Mouse (Mus musculus) left cerebral cortex, postnatal 10 days (tissue): ENCODE measurements around the gene Pdik1l. TPM values are rescaled to one million over a fixed set of nuclear protein-coding genes. Genes with fewer than 3 reads are reported as not detected.

Experiments used
- DNase-seq, 2 experiments: peaks; one replicate each; pipeline ENCODE4 v3.0.0; 2021 to 2022; ENCODE audit warnings: low spot score in 2 of 2, mixed read lengths in 1 of 2; ENCODE audit errors: extremely low spot score in 1 of 2
- intact Hi-C: fragments of 180-260 bp; cut with DNase I; formaldehyde crosslinking; loops from one replicate; pipeline ENCODE4 v1.15.1; 2025
- total RNA-seq, 2 experiments: library from RNA; stranded (reverse); gene quantifications; 2 replicates each; pipeline ENCODE4 v1.2.3; 2021

Gene Pdik1l
- total RNA-seq, 2 experiments from 2014 or later = 26.1 to 26.2 TPM

- no peak for DNase-seq
- intact Hi-C loops = loop anchor here (5.0 kb wide), 2 partner anchors 41 to 106 kb away; no protein-coding TSS in a partner anchor
These were observed 36.8 kb downstream of the Pdik1l start for GRCm38 (mm10) chr4:134250930-134251240.

DNA sequence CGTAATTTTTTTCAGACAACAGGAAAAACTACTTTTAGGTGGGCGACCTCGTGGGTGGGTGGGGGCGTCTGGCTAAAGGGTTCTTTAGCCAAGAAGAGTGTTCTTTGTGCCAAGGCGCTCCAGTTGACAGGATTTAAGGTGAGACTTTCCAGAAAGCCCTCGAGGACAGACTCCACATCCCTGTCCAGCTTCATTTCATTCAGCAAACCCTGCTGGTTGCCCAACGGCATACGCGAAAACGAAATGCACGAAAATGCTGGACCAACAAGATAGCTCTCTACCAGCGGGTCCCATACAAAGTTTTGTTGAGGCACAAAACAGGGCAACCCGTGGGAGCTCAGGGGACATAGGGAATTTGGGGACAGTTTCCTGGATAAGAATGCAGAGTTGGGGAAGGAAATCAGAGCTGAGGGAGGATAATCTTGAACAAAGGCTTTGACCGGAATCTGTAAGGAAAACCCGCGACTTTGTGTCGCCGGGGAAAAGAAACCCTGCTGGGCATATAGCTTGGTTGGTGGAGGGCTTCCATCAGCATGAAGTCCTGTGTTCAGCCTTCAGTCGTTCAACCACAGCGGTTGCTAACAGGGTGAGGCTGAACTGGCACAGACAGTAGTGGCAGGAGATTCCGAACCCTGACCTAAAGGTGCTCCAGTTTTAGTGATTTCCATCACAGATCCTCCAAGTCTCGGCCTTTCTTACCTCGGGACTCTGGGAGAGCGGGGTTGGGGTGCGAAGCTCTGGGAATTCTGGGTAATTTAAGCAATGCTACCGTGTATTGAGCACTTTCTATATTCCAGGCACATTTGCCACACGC is 37.4 kb downstream of the Pdik1l start:
- intact Hi-C loops = loop anchor here (5.0 kb wide), 2 partner anchors 42 to 107 kb away; no protein-coding TSS in a partner anchor
- DNase-seq = no peak

- intact Hi-C loops = loop anchor here (5.0 kb wide), 2 partner anchors 43 to 108 kb away; no protein-coding TSS in a partner anchor
- DNase-seq = peak in 1 of 2 experiments; percentile 86
These were observed 38.0 kb downstream of the Pdik1l start for GRCm38 (mm10) chr4:134249651-134250050.

GRCm38 (mm10) chr4:134246719-134247258 is 40.9 kb downstream of the Pdik1l start, which contains the start of gene Gm30191:
Gm30191 (plus strand) TSS chr4:134246935.
- intact Hi-C loops = no loop called here
- no peak for DNase-seq

DNA sequence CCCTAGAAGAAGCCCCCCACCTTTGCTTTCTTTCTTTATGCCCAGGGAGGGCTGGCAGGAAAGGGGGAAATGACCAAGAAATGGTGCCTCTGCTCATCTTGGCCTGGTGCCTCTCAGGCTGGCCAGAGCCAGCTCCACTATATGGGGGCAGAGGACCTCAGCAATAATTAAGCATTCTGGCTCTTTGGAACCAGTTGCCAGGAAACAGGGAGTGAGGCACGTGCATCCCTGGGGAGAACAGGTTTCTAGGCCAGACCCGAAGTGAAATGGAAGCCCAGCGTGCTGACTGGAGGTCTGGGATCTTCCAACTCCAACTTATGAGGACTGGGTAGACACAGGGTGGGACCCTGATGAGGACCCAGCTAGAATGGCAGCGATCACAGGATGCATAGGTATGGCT is 41.4 kb downstream of the Pdik1l start:
- intact Hi-C loops = no loop called here
- no peak for DNase-seq

- intact Hi-C loops = no loop called here
- DNase-seq = peak; percentile 93 to 96
These were observed 42.4 kb downstream of the Pdik1l start, which contains the start of gene Zfp593 for GRCm38 (mm10) chr4:134245148-134245843. Zfp593 (minus strand) TSS chr4:134245592.

- no peak for DNase-seq
- intact Hi-C loops = no loop called here
These were observed 44.0 kb downstream of the Pdik1l start, which contains the start of gene E130218I03Rik for GRCm38 (mm10) chr4:134243516-134244250. E130218I03Rik (plus strand) TSS chr4:134243662.

DNA sequence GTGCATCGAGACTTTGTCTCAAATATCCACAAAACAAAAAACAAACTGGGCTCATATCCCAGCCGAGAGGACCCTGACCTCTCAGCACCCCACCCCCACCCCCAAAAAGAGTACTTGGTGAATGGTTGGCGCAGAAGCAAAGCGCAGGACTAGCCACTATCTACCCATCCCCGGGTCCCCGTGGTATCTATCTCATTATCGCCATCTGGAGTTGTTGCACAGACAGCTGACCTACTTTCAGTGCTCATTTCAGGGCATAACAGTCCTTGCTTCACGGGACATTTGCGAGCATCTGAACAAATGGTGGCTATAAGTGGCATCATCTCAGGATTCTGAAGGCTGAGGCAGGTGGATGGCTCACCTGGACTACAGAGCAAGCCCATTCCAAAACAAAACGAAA is 49.0 kb downstream of the Pdik1l start:
- intact Hi-C loops = no loop called here
- no peak for DNase-seq

DNA sequence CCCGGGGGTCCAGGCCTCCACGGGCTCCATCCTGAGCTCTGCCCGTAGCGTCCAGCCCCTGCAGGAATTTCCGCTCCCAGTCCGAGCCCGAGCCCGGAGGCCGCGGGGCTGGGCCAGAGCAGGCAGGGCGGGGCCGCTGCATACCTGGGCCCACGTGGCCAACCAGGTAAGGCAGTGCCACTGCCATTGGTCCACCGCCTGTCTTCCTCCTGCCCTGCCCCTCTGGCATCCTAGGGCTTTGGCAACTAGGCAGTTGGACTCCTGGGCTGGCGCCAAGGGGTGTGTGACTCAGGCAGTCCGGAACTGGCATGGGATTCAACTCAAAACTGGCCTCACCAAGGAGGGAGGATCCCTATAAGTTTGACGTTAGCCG is 49.4 kb downstream of the Pdik1l start, which contains the start of gene Cnksr1:
Gene Cnksr1, minus strand, starts transcription at position 121 of the 373 bp plus-strand sequence.
- DNase-seq = peak in 1 of 2 experiments; percentile 72
- intact Hi-C loops = no loop called here

GRCm38 (mm10) chr4:134237582-134238278 is 50.0 kb downstream of the Pdik1l start:
- intact Hi-C loops = no loop called here

GRCm38 (mm10) chr4:134234876-134235275 is 52.8 kb downstream of the Pdik1l start:
- intact Hi-C loops = no loop called here
- DNase-seq = no peak

More at GRCm38 (mm10) chr4:134237582-134238278, 50.0 kb downstream of the Pdik1l start:
- no peak for DNase-seq

DNA sequence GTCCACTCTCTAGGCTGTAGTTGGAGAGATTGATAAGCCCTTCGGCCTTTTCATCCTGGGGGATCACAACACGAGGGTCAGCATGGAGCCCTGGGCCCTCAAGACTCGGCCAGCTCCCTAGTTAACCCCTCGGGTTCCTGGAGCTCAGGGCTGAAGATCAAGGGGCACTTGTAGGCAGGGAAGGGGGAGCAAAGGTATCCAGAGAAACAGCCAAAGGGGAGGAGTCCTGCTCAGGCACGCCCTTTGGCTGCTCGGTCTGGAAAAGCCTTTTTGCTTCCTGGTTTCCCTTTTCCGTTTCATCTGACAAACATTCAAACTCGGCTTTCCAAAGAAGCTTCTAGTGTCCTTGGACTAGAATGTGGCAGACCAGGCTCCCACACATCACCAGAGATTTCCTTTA is 57.3 kb downstream of the Pdik1l start:
- no peak for DNase-seq
- intact Hi-C loops = no loop called here

DNA sequence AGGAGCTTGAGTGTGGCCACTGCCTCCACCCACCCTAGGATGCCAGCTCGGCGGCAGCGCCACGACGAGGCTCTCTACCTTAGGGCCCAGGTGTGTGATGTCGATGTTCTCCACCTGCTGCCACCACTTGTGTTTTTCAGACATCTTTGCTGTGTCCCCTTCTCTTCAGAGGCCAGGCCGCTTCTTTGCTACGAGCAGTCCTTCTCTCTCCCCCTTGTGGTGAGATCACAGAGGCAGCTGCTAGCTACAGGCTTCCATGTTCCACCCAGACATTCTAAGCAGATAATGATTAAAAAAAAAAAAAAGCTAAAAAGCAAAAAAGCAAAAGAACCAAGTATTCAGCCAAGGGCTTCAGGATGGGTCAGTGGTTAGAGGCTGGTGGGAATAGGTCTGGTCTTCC is 60.5 kb downstream of the Pdik1l start, which contains the start of gene Catsper4:
Gene Catsper4, minus strand, starts transcription at position 190 of the 400 bp plus-strand sequence.
- DNase-seq = peak in 1 of 2 experiments; percentile 27
- intact Hi-C loops = no loop called here

Other genes starting within 250 kb of the Pdik1l start
- gene Zfp683, start 234.1 kb downstream of the Pdik1l start, total RNA-seq = not detected
- gene Crybg2, start 227.1 kb downstream of the Pdik1l start, total RNA-seq = 1 to 10 TPM; 2.9 to 3.5 TPM
- 1 to 10 TPM; 1.3 to 1.6 TPM for gene Cd52, start 192.8 kb downstream of the Pdik1l start, total RNA-seq
- 10 to 100 TPM; 22.6 to 24.9 TPM for gene Ubxn11, start 185.3 kb downstream of the Pdik1l start, total RNA-seq
- gene Sh3bgrl3, start 159.1 kb downstream of the Pdik1l start, total RNA-seq = 100 to 1,000 TPM; 217 to 225 TPM
- 10 to 100 TPM in 1 of 2 experiments, 1 to 10 TPM in 1; 9.2 to 10.9 TPM for gene Cep85, start 100.8 kb downstream of the Pdik1l start, total RNA-seq
- gene Gm7534, start 84.9 kb downstream of the Pdik1l start, total RNA-seq = not detected
- not detected for gene Catsper4, start 60.5 kb downstream of the Pdik1l start, total RNA-seq
- gene Cnksr1, start 49.5 kb downstream of the Pdik1l start, total RNA-seq = under 1 TPM; 0.24 to 0.61 TPM
- gene E130218I03Rik, start 44.2 kb downstream of the Pdik1l start, total RNA-seq = not detected
- gene Zfp593, start 42.3 kb downstream of the Pdik1l start, total RNA-seq = 10 to 100 TPM; 13.4 to 13.7 TPM
- gene Gm30191, start 41.0 kb downstream of the Pdik1l start, total RNA-seq = not detected
- gene Grrp1, start 33.8 kb downstream of the Pdik1l start, total RNA-seq = 1 to 10 TPM; 3.3 to 3.7 TPM
- under 1 TPM; 0.66 to 0.87 TPM for gene Trim63, start 27.2 kb upstream of the Pdik1l start, total RNA-seq
- gene Slc30a2, start 55.3 kb upstream of the Pdik1l start, total RNA-seq = not detected
- gene Extl1, start 96.0 kb upstream of the Pdik1l start, total RNA-seq = 10 to 100 TPM; 29.6 to 31.2 TPM
- gene Pafah2, start 108.4 kb upstream of the Pdik1l start, total RNA-seq = 10 to 100 TPM; 11.3 to 12.9 TPM
- 1,000 to 10,000 TPM; 1,910 to 2,141 TPM for gene Stmn1, start 180.4 kb upstream of the Pdik1l start, total RNA-seq
- 10 to 100 TPM; 44.2 to 51.7 TPM for gene Paqr7, start 208.8 kb upstream of the Pdik1l start, total RNA-seq
- 1 to 10 TPM in 1 of 2 experiments, under 1 TPM in 1; 0.88 to 1.0 TPM for gene Aunip, start 223.1 kb upstream of the Pdik1l start, total RNA-seq
- gene Mtfr1l, start 247.5 kb upstream of the Pdik1l start, total RNA-seq = 10 to 100 TPM; 82.8 to 84.5 TPM